Mouse (Mus musculus) embryonic facial prominence, embryonic 11.5 days (tissue): ENCODE results near the gene Ttc3. TPM values are rescaled to one million over a fixed set of nuclear protein-coding genes. Genes with fewer than 3 reads are reported as not detected.
"Not testable (repeated sequence)": the region's sequence is repeated elsewhere in the genome, so short reads cannot be mapped to it uniquely, and the experiment has no call there.

ENCODE experiments used
- ATAC-seq: fragments of 200-750 bp; cut with Nextera tagmentation; replicated peaks from 2 replicates; pipeline ENCODE4 v1.8.0; 2017; ENCODE audit warnings: low read depth; ENCODE audit not compliant: insufficient number of reproducible peaks, low FRiP score, low TSS enrichment
- DNase-seq: peaks from one replicate; pipeline ENCODE4 v3.0.0-alpha.2; 2015; ENCODE audit warnings: low spot score
- H3K27ac ChIP-seq: fragments of 300-500 bp; sonication (generic); replicated peaks from 2 replicates; pipeline ENCODE4 v1.5.1; 2014; ENCODE audit warnings: mild to moderate bottlenecking, low read depth, low read length, control low read depth
- H3K27me3 ChIP-seq: fragments of 300-500 bp; sonication (generic); 2 replicates; pipeline ENCODE4 v1.6.1; 2014; ENCODE audit warnings: mild to moderate bottlenecking, low read length, moderate library complexity, mixed read lengths; ENCODE audit not compliant: control insufficient read depth, insufficient read depth
- H3K36me3 ChIP-seq: fragments of 300-500 bp; sonication (generic); replicated peaks from 2 replicates; pipeline ENCODE4 v1.6.1; 2014; ENCODE audit warnings: low read depth, mild to moderate bottlenecking, low read length, moderate library complexity, mixed read lengths; ENCODE audit not compliant: control insufficient read depth, insufficient read depth
- H3K4me1 ChIP-seq: fragments of 300-500 bp; sonication (generic); 2 replicates; pipeline ENCODE4 v1.6.1; 2014; ENCODE audit warnings: low read length, mixed read lengths; ENCODE audit not compliant: control insufficient read depth, insufficient read depth
- H3K4me2 ChIP-seq: fragments of 300-500 bp; sonication (generic); 2 replicates; pipeline ENCODE4 v1.6.1; 2014; ENCODE audit warnings: low read depth, mild to moderate bottlenecking, control low read depth, low read length, moderate library complexity
- H3K4me3 ChIP-seq: fragments of 300-500 bp; sonication (generic); 2 replicates; pipeline ENCODE4 v1.5.1; 2014; ENCODE audit warnings: low read depth, low read length, control low read depth
- H3K9ac ChIP-seq: fragments of 300-500 bp; sonication (generic); replicated peaks from 2 replicates; pipeline ENCODE4 v1.6.1; 2014; ENCODE audit warnings: mild to moderate bottlenecking, control low read depth, low read length
- H3K9me3 ChIP-seq: fragments of 300-500 bp; sonication (generic); replicated peaks from 2 replicates; pipeline ENCODE4 v1.6.1; 2016; ENCODE audit warnings: mild to moderate bottlenecking, low read length, inconsistent platforms, mixed read lengths; ENCODE audit not compliant: control insufficient read depth
- WGBS: fragments of 180-500 bp; shearing (Covaris S2); extraction: QIAGEN DNeasy Blood & Tissue Kit; methylation state at CpG from one replicate; pipeline ENCODE4 v1.1.7; 2014; 5-methylcytosine and 5-hydroxymethylcytosine counted together
- polyA plus RNA-seq: library from polyadenylated mRNA; unstranded; fragments of >200 nt; fragmentation: Nextera tagmentation; extraction: Ambion mirVana; gene quantifications from 2 replicates; pipeline ENCODE4 v1.2.1, GENCODE M21; 2014

The Ttc3 gene
- polyA plus RNA-seq, 1 experiment from 2014 or later: 435 TPM

- no peaks in the 10 kb centered on the region for H3K36me3 ChIP-seq
- no peak overlapping the region for H3K9ac ChIP-seq
- no peaks in the 10 kb centered on the region for H3K9me3 ChIP-seq
- no peak overlapping the region for H3K4me2 ChIP-seq
- no peak overlapping the region for H3K27ac ChIP-seq
- H3K4me1 ChIP-seq: no peaks in the 10 kb centered on the region; the same call in 1 of the 2 replicates
- H3K27me3 ChIP-seq: peaks cover 16% of the 10 kb centered on the region
- 49% methylated on average over 5 of the region's 5 CpGs for WGBS
- DNase-seq: peak; percentile 61
- no peak overlapping the region for H3K4me3 ChIP-seq
- no peak for ATAC-seq
Observed at GRCm38 (mm10) chr16:94331886-94332252, 38.5 kb upstream of the Ttc3 start.

GRCm38 (mm10) chr16:94335656-94336055, 34.8 kb upstream of the Ttc3 start:
- no peak for ATAC-seq
- Histone ChIP-seq H3K27me3 (no peaks in the 10 kb centered on the region), H3K4me1 (no peaks in the 10 kb centered on the region), H3K9ac (no peak overlapping the region), H3K9me3 (no peaks in the 10 kb centered on the region), H3K27ac (no peak overlapping the region), H3K4me2 (no peak overlapping the region), H3K4me3 (no peak overlapping the region), H3K36me3 (no peaks in the 10 kb centered on the region)
- WGBS: 33% methylated on average over 5 of the region's 5 CpGs
- DNase-seq: no peak

GRCm38 (mm10) chr16:94339164-94340160, 31.0 kb upstream of the Ttc3 start:
- H3K27ac ChIP-seq: not testable (repeated sequence)

GRCm38 (mm10) chr16:94345733-94346132, 24.7 kb upstream of the Ttc3 start:
- WGBS: 87% methylated on average over 1 of the region's 1 CpGs

More at GRCm38 (mm10) chr16:94339164-94340160, 31.0 kb upstream of the Ttc3 start:
- H3K9ac ChIP-seq, H3K9me3 ChIP-seq, H3K36me3 ChIP-seq, H3K4me2 ChIP-seq, DNase-seq, H3K27me3 ChIP-seq, H3K4me1 ChIP-seq, H3K4me3 ChIP-seq, ATAC-seq: not testable (repeated sequence)
- WGBS: 92% methylated on average over 18 of the region's 22 CpGs

GRCm38 (mm10) chr16:94347080-94347731, 23.2 kb upstream of the Ttc3 start:
- 67% methylated on average over 7 of the region's 7 CpGs for WGBS
- Histone ChIP-seq H3K9ac (no peak overlapping the region), H3K27ac (no peak overlapping the region), H3K4me3 (no peak overlapping the region), H3K9me3 (no peaks in the 10 kb centered on the region), H3K4me1 (no peaks in the 10 kb centered on the region; the same call in 1 of the 2 replicates), H3K36me3 (no peaks in the 10 kb centered on the region), H3K4me2 (no peak overlapping the region), H3K27me3 (no peaks in the 10 kb centered on the region)
- DNase-seq (no peak), ATAC-seq (no peak)

More at GRCm38 (mm10) chr16:94345733-94346132, 24.7 kb upstream of the Ttc3 start:
- Histone ChIP-seq H3K9ac (no peak overlapping the region), H3K4me1 (no peaks in the 10 kb centered on the region; the same call in 1 of the 2 replicates), H3K4me2 (no peak overlapping the region), H3K27me3 (no peaks in the 10 kb centered on the region), H3K9me3 (no peaks in the 10 kb centered on the region), H3K4me3 (no peak overlapping the region), H3K36me3 (no peaks in the 10 kb centered on the region), H3K27ac (no peak overlapping the region)
- no peak for ATAC-seq
- DNase-seq: no peak

- Histone ChIP-seq H3K4me2 (no peak overlapping the region), H3K9ac (no peak overlapping the region), H3K9me3 (no peaks in the 10 kb centered on the region), H3K4me1 (no peaks in the 10 kb centered on the region; the same call in 1 of the 2 replicates), H3K36me3 (no peaks in the 10 kb centered on the region), H3K27me3 (no peaks in the 10 kb centered on the region), H3K27ac (no peak overlapping the region), H3K4me3 (no peak overlapping the region)
- ATAC-seq (no peak), DNase-seq (no peak)
- 88% methylated on average over 2 of the region's 2 CpGs for WGBS
Observed at GRCm38 (mm10) chr16:94348779-94349178, 21.6 kb upstream of the Ttc3 start.

GRCm38 (mm10) chr16:94349588-94350286, 20.7 kb upstream of the Ttc3 start:
- Histone ChIP-seq H3K27me3 (no peaks in the 10 kb centered on the region), H3K9ac (no peak overlapping the region), H3K4me3 (no peak overlapping the region), H3K9me3 (no peaks in the 10 kb centered on the region), H3K4me1 (no peaks in the 10 kb centered on the region; the same call in 1 of the 2 replicates), H3K36me3 (no peaks in the 10 kb centered on the region), H3K27ac (no peak overlapping the region), H3K4me2 (no peak overlapping the region)
- ATAC-seq (no peak), DNase-seq (no peak)
- WGBS: 72% methylated on average over 11 of the region's 11 CpGs
